Mouse (Mus musculus) embryo, embryonic 11.5 days (tissue): ENCODE measurements at regions not wholly inside any gene's neighbourhood (a gene's known extent, or its start where the extent isn't known, plus 50 kb on each side); places are given as distances from the start of the nearest gene placed in this dataset.
A peak's percentile ranks its signal among the peaks of the same experiment; 100 is the strongest.

Experiments
- DNase-seq: peaks from one replicate; pipeline ENCODE4 v3.0.0-alpha.2; 2012; ENCODE audit warnings: low read depth, low spot score

DNA sequence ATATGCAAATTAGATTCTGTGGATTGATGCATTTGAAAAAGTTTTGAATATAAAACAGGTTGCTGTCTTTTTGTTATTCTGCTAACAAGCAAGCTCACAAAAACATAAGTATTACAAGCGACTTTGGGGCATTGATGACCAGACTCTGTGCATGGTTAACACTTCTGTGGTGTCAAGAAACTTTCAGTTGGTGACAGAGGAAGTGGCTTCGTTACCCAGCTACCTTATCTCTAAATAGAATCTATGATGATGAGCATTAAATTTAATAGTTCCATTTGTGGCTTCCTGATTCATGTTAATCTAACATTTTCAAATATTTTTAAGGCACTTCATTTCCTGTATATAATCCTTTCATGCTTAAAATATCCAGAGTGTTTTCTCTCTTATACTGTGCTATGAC is 100.8 kb downstream of the Tm2d1 start:
- DNase-seq = no peak

DNA sequence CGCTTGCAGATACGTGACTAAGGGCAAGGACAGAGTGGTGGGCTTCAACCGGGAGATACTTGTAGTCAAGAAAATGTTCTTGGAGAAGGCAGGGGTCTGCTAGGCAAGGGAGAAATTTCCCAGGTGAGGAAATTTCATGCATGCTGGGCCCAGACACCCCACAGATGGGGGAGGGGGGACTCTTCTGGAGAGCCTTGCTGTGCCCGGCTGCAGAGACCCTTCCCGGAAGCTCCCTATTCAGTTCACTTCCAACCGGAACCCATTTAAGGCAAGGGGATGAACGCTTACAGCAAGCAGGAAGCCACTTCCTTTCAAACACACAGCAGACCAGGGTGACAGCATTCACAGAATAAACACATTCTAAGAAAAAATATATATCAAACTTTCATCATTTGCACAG is 124.8 kb downstream of the Tm2d1 start:
- DNase-seq = no peak

GRCm38 (mm10) chr4:98257711-98258110 is 125.4 kb downstream of the Tm2d1 start:
- no peak for DNase-seq

DNA sequence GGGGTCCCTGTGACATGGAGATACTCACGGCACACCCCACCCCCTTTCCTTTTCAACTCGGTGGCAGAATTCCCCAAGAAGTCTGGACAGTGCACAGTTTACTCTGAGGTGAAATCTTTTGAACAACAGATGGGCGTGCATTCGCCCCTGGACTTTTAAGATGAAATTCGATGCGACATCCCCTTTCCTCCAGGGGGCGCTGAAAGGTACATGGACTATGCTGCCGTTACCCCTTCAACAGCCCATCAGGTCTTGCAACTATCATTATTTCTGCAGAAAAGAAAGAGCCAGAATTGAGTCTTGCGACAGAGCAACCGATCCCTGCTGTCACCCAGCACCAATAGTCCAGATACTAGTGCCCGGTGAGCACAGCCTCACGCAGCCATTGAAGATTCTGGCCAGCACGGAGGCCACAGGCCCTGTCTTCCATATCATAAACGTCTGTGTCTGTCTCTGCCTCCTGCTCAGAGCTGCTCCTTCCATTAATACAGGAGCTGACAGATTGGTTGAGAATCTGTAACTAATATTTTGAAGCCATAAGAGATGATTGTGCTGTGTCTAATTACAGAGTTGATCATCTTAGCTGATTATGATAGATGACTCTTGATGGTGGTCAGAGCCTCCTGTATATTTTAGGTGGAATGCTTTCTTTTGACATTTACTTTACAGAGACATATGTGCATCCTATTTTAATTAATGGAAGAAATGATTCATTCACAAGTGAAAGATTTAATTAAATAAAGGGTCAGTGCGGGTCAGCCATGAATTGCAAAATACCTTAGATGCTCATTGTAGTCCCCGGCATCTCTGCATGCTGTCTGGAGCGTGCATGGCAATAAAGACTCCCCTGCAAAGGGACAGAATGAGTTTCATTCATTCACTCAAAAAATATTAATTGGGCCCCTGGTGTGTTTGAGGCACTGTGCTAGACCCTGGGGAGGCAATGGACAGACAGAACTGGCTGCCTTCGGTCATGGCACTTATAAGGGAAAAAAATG is 128.0 kb downstream of the Tm2d1 start:
- no peak for DNase-seq

DNA sequence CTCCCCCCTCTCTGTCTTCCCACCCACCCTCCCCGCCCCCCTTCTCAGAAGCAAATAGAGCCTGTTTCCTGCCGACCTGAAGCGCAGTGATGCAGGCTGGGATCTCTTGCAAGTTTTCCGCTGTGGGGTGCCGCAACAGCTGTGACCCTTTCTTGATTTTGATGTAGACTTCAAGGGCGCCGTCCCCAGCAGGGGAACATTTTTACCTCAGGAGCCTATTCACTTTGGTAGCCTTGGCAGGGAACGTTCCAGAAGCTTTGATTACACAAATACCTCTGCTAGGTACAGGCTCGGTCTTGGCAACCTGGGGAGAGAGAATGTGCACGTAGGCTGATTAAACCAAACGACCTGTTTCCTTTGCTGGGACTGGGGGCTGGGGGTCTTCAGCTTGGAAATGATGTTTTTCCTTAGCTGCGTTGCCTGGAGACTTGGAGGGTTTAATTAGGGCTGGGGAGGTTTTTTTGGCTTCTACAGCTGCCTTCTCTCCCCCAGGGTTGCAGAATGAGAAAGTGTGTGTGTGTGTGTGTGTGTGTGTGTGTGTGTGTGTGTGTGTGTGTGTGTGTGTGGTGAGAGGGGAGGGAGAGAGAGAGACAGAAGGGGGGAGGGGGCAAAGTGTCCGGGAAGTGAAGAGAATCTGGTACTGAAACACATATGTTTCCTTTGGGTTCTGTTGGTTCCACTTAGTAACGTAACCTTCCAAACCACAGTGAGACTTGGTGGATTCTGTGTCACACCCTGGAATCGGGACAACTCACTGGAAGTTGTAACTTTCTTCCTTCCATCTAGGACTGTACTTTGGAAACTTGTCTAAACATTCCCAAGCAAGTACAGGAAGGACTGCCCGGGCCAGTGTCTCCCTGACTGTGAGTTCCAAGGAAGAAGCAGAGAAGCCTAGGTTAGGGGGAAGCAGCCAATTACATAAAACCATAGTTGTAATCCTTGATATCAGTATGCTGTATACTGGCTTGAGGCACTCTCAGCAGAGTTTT is 138.9 kb downstream of the Tm2d1 start:
- DNase-seq = peak; percentile 53

- DNase-seq = peak; percentile 85
Measured at GRCm38 (mm10) chr4:98243502-98243901, 139.6 kb downstream of the Tm2d1 start.

GRCm38 (mm10) chr4:98241921-98242320 is 141.2 kb downstream of the Tm2d1 start:
- DNase-seq = no peak

DNA sequence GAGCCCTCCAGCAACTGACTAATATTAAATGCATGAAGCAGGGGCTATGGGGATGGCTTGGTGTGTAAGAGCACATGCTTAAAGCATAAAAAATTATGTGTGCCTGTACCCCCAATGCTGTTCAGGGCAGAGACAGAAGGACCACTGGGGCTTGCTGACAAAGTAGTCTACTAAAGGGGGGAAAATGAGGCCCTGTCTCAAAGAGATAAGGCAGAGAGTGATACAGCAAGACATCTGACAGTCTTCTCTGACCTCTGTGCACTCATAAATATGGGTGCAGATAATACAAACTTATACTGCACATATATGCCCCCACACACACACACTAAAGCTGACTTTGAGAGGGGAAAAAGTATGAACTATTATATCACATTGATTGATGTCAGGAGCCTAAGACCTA is 142.8 kb downstream of the Tm2d1 start:
- DNase-seq = no peak

DNA sequence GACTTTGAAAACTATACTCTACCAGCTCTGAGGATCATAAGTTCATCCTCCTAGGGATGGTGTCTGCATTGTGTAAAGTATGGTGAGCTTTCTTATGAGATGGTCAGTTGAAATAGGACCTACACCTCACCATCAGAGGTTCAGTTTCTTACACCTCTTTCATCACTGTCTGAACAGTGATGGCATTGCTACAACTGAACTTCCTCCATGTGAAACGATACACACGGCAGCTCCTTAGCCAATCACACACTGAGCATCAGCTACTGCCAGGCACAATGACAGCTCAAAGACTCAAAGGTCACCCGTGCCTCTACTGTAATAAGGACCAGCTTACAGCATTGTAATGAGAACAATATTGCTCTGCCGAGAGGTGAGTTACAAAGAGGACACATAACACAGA is 145.0 kb downstream of the Tm2d1 start:
- DNase-seq = no peak

DNA sequence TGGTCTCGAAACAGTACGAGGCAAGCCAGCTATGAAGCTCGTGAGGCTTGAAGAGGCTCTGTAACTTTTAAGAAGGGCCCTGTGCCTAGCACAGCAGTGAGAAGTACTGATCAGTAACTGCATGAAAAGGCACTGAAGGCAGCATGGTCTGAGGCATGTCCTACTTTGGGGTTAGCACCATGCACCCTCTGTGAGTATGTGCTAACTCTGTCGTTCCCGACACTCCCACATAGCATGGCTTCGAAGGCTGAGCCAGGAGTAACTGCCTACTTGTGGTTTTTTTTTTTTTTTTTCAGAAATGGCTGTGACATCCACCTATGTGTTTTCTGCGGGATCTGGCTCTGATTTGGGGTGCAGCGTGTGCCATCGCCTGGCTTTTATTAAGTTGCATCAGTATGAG is 145.6 kb downstream of the Tm2d1 start:
- DNase-seq = no peak

- DNase-seq = no peak
Measured at GRCm38 (mm10) chr4:98236006-98236783, 146.9 kb downstream of the Tm2d1 start.

- no peak for DNase-seq
Measured at GRCm38 (mm10) chr4:98228193-98228592, 154.9 kb downstream of the Tm2d1 start.

DNA sequence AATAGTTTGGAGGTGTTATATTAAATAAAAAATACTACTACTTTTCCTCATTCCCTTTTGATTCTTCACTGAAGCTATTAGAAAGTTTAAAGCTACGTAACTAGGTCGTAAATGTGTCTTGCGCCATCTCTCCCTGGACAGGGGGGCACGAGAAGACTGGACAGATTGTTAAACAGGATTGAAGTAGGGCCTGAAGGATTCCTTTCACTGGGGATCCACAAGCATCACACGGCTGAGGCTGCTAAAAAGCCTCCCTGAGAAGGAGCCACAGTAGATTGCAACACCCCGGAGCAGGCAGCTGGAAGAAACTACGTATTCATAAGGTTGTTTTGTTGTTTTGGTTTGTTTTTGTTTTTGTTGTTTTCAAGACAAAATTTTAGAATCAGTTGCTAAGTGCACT is 158.7 kb downstream of the Tm2d1 start:
- DNase-seq = no peak

- DNase-seq = peak; percentile 48
Measured at GRCm38 (mm10) chr4:98223429-98223828, 159.7 kb downstream of the Tm2d1 start.

- DNase-seq = no peak
Measured at GRCm38 (mm10) chr4:98221566-98221965, 161.5 kb downstream of the Tm2d1 start.

DNA sequence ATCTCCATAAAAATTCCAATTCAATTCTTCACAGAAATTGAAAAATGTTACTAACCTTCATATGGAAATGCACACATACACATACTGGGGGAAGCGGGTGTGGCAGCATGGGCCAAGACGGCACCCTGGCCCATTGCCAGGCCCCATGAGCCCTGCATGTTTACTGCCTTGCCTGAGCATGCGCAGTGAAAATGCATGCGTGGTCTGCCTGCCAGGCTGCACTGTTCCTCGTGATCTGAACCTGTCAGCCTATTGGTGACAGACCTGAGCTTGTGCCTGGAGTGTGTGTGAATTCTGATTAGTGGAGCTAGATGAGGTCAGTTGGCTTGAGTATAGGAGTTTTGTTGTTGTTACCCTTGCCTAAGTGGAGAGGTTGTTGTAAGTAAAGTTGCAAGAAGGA is 167.9 kb downstream of the Tm2d1 start:
- DNase-seq = no peak

DNA sequence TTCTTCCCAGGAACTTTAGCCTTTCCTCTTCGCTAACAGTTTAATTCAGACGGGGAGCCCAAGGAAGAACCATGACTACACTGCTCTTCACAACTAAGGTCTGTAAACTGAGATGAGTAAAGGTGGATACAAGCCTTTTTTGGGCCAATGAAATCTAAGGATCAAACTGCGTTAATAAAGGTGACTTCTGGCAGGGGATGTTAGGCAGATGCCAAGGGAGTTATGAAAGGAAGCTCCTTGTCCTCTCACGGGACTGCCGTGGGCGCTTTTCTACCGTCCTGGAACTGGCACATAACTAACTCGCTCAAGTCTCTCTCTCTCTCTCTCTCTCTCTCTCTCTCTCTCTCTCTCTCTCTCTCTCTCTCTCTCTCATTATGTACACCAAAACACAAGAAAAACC is 175.7 kb downstream of the Tm2d1 start:
- DNase-seq = no peak

DNA sequence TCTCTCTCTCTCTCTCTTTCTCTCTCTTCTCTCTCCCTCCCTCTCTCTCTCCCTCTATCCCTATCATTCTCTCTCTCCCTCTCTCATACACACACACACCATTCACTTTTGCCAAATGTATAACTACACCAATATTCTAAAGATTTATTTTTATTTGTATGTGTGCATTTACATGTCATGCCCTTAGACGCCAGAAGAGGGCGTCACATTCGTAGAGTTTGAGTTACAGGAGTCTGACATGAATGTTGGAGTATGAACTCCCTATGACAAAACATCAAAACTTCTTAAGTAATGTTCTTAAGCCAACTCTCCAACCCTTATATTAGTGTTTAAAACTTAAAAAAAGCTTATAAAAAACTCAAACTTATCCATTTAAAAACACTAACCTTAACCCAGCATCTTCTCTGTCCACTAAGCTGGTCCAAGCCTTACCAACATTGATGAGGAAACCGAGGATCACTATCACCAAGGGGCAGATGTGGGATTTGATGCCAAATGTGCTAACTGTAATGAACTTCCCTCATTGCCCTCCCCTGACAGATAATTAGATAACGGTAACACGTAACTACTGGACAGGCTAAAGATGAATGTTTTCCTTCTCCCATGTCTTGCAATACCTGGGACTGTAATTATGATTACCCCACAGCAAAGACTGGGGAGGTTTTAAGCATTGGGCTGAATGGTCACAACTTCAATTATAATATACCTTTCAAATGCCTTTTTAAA is 176.7 kb downstream of the Tm2d1 start:
- DNase-seq = no peak

GRCm38 (mm10) chr4:98203129-98203528 is 180.0 kb downstream of the Tm2d1 start:
- DNase-seq = no peak

GRCm38 (mm10) chr4:98202232-98202631 is 180.9 kb downstream of the Tm2d1 start:
- no peak for DNase-seq

GRCm38 (mm10) chr4:98201102-98201501 is 182.0 kb downstream of the Tm2d1 start:
- no peak for DNase-seq
